Mouse (Mus musculus) lung, postnatal 0 days (tissue): ENCODE results near the gene Tpcn2. TPM values are rescaled to one million over a fixed set of nuclear protein-coding genes. Genes with fewer than 3 reads are reported as not detected.

Experiments used
- ATAC-seq: fragments of 200-750 bp; cut with Nextera tagmentation; 2 replicates; pipeline ENCODE4 v1.8.0; 2017; ENCODE audit warnings: moderate library complexity
- DNase-seq: peaks from one replicate; pipeline ENCODE4 v3.0.0-alpha.2; 2016; ENCODE audit warnings: low spot score
- H3K27ac ChIP-seq: fragments of 300-500 bp; sonication (generic); 2 replicates; pipeline ENCODE4 v1.5.1; 2014; ENCODE audit warnings: antibody characterized with exemption, mild to moderate bottlenecking, low read length, mixed read lengths
- H3K27me3 ChIP-seq: fragments of 300-500 bp; sonication (generic); replicated peaks from 2 replicates; pipeline ENCODE4 v1.6.1; 2014; ENCODE audit warnings: low read length, mixed read lengths; ENCODE audit not compliant: insufficient read depth
- H3K36me3 ChIP-seq: fragments of 300-500 bp; sonication (generic); 2 replicates; pipeline ENCODE4 v1.6.1; 2014; ENCODE audit warnings: low read length, mixed read lengths; ENCODE audit not compliant: insufficient read depth
- H3K4me1 ChIP-seq: fragments of 300-500 bp; sonication (generic); 2 replicates; pipeline ENCODE4 v1.6.1; 2014; ENCODE audit warnings: antibody characterized with exemption, low read depth, low read length, mixed read lengths; ENCODE audit not compliant: insufficient read depth
- H3K4me2 ChIP-seq: fragments of 300-500 bp; sonication (generic); replicated peaks from 2 replicates; pipeline ENCODE4 v1.6.1; 2014; ENCODE audit warnings: low read depth, mild to moderate bottlenecking, low read length, moderate library complexity, mixed read lengths
- H3K4me3 ChIP-seq: fragments of 300-500 bp; sonication (generic); 2 replicates; pipeline ENCODE4 v1.5.1; 2014; ENCODE audit warnings: low read depth, low read length
- H3K9ac ChIP-seq: fragments of 300-500 bp; sonication (generic); replicated peaks from 2 replicates; pipeline ENCODE4 v1.6.1; 2014; ENCODE audit warnings: low read depth, mild to moderate bottlenecking
- H3K9me3 ChIP-seq: fragments of 300-500 bp; sonication (generic); 2 replicates; pipeline ENCODE4 v1.6.1; 2016; ENCODE audit warnings: low read length, mixed read lengths
- CTCF ChIP-seq: IDR thresholded peaks from 2 replicates; pipeline ENCODE4 v1.5.1; 2016; ENCODE audit warnings: antibody characterized with exemption, mild to moderate bottlenecking
- EP300 ChIP-seq: IDR thresholded peaks from 2 replicates; pipeline ENCODE4 v1.6.1; 2016; ENCODE audit warnings: antibody characterized with exemption, mild to moderate bottlenecking, control low read depth
- WGBS: fragments of 180-500 bp; shearing (Covaris S2); extraction: QIAGEN DNeasy Blood & Tissue Kit; methylation state at CpG from one replicate; pipeline ENCODE4 v1.1.7; 2014; 5-methylcytosine and 5-hydroxymethylcytosine counted together
- polyA plus RNA-seq: library from polyadenylated mRNA; unstranded; fragments of >200 nt; fragmentation: Nextera tagmentation; extraction: Ambion mirVana; gene quantifications from 2 replicates; pipeline ENCODE4 v1.2.1, GENCODE M21; 2015

Gene Tpcn2
- polyA plus RNA-seq, 1 experiment from 2014 or later = 22.7 TPM

DNA sequence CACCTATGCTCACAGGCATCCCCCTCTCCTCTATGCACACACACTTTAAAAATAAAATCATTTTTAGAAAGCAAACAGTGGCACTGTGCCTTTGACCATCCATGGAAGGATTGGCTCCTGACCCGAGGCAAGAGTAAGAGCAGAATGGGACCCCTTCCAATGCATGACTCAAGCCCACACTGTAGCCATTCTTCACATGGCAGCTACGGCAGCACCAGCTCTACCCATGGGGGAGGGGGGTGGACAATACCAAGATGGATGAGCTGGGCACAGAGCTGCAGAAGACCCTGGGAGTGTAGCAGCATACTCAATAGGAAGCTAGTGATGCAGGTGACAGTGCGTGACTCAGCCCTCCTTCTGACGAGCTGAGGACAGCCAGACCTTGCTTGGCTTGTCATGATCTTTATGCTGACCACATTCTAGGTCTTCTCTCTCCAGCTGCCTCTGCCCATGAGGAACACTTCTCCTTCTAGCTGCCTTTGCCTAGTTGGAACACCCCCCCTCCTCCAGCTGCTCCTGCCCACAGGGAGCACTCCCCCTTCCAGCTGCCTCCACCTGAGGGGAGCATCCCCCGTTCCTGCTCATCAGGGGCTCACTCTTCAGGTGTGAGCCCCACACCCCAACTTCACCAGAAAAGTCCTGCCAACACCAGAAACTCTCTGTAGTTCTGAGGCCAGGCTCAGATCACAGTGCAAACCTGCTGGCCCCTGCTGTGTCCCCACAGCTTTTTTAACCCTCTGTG, 88.5 kb downstream of the Tpcn2 start:
- Histone ChIP-seq H3K36me3 (no peaks in the 10 kb centered on the region), H3K4me2 (no peak overlapping the region), H3K4me1 (peaks cover 11% of the 10 kb centered on the region), H3K9ac (no peak overlapping the region), H3K27ac (no peak overlapping the region), H3K4me3 (no peak overlapping the region), H3K9me3 (no peaks in the 10 kb centered on the region), H3K27me3 (no peaks in the 10 kb centered on the region)
- peak; percentile 16 for DNase-seq
- 40% methylated on average over 5 of the region's 5 CpGs for WGBS
- ATAC-seq = no peak
- TF ChIP-seq CTCF (no peak), EP300 (no peak)

DNA sequence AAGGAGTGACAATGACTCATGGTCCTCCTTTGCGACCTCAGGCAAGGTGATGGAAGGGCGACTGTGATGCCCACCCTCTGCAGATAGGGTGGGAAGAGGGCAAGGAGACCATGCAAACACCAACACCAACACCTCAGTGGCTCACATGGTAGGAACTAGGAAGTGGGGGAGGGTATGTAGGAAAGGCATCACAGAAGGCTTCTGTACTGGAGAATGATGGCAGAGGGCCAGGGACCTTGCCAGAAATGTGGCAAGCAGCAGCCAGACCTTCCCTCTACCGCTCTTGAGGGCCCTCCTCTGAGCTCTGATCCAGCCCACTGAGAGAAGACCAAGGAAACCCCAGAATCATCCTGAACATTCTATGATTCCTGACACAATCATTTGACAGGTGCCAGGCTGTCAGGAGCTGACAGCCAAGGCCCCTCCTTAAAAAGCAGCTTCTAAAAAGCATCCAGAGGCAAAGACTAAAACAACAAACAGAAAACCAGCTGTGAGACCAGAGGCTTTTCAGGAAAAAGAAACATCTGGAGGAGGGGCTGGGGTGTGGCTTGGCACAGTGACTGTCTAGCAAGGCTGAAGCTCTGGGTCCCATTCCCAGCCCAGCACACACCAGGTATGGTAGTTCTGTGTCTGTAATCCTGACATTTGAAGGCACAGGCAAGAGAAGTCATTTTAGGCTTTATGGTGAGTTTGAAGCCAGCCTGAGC, 89.2 kb downstream of the Tpcn2 start:
- 45% methylated on average over 3 of the region's 3 CpGs for WGBS

DNA sequence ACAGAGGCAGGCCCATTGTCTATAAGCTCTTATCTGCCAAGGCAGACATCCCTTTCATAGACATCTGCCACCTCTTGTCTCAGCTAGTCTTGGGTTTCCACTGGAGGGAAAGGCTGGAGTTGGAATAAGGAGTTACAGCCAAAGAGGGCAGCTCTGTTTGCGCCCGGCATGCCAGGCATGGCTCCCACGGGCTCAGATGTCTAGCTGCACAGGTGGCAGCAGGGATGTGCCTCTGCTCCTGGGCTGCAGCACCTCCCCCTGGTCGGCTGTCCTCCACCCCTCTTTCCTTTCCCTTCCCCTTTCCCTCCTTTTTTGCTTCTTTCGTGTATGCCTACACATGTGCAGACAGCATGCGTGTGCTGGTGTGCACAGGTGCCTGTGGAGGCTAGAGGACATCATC, 91.0 kb downstream of the Tpcn2 start:
- no peak for TF ChIP-seq EP300
- no peak for TF ChIP-seq CTCF
- no peak overlapping the region for H3K4me3 ChIP-seq
- WGBS = 68% methylated on average over 6 of the region's 6 CpGs
- H3K4me2 ChIP-seq = no peak overlapping the region
- no peaks in the 10 kb centered on the region for H3K27me3 ChIP-seq
- H3K9ac ChIP-seq = no peak overlapping the region
- H3K27ac ChIP-seq = no peak overlapping the region
- DNase-seq = no peak
- no peak for ATAC-seq
- H3K9me3 ChIP-seq = no peaks in the 10 kb centered on the region
- no peaks in the 10 kb centered on the region for H3K36me3 ChIP-seq
- peaks cover 11% of the 10 kb centered on the region for H3K4me1 ChIP-seq

More for the DNA sequence above, 89.2 kb downstream of the Tpcn2 start:
- Histone ChIP-seq H3K9ac (no peak overlapping the region), H3K36me3 (no peaks in the 10 kb centered on the region), H3K9me3 (no peaks in the 10 kb centered on the region), H3K4me3 (no peak overlapping the region), H3K27ac (no peak overlapping the region), H3K4me1 (peaks cover 11% of the 10 kb centered on the region), H3K27me3 (no peaks in the 10 kb centered on the region), H3K4me2 (no peak overlapping the region)
- no peak for TF ChIP-seq EP300
- no peak for TF ChIP-seq CTCF
- ATAC-seq (peak; percentile 34), DNase-seq (peak; percentile 83)

DNA sequence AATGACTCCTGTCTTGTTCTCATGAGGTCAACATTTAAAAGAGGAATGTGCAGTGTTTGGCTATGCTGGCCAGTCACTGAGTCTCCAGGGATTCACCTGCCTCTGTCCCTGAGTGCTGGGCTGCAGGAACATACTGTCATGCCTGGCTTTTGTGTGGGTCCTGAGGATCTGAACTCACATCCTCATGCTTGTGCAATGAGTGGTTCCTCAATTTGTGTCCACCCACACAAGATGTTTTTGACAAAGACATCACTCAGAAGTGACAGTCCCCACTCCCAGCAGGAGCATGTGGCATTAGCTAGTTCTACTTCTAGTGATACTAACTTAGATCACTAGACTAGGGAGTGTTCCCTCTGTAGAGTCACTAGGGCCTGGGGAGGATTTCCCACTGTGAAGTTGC, 93.3 kb downstream of the Tpcn2 start:
- no peak overlapping the region for H3K27ac ChIP-seq
- H3K9me3 ChIP-seq = no peaks in the 10 kb centered on the region
- no peak overlapping the region for H3K9ac ChIP-seq
- no peak for ATAC-seq
- no peak overlapping the region for H3K4me3 ChIP-seq
- H3K36me3 ChIP-seq = no peaks in the 10 kb centered on the region
- no peak for TF ChIP-seq EP300
- TF ChIP-seq CTCF = no peak
- no peak for DNase-seq
- peaks cover 11% of the 10 kb centered on the region for H3K4me1 ChIP-seq
- no peaks in the 10 kb centered on the region for H3K27me3 ChIP-seq
- H3K4me2 ChIP-seq = no peak overlapping the region

DNA sequence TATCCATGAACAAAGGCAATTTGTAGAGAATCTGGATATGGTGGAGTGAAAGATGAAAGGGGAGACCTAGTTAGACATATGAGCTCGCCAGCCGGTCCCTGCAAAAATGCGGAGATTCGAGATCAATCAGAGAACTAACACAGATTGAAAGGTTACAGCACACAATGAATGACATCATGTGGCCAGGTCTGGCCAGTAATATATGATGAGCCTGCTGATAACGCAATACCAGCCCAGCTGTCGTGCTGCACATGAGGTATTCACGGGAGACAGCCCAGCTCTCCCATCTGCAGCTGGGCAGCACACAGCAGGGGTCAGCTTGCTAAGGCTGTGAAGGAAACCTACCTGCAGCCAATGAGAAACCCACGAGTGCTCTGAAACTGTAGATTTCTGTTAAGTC, 94.5 kb downstream of the Tpcn2 start:
- no peak for ATAC-seq
- Histone ChIP-seq H3K4me1 (peaks cover 2% of the 10 kb centered on the region; the same call in 1 of the 2 replicates), H3K4me3 (no peak overlapping the region), H3K27me3 (no peaks in the 10 kb centered on the region), H3K36me3 (no peaks in the 10 kb centered on the region), H3K9me3 (no peaks in the 10 kb centered on the region), H3K9ac (no peak overlapping the region), H3K4me2 (no peak overlapping the region), H3K27ac (no peak overlapping the region)
- 54% methylated on average over 8 of the region's 8 CpGs for WGBS
- no peak for TF ChIP-seq CTCF
- TF ChIP-seq EP300 = no peak
- no peak for DNase-seq

DNA sequence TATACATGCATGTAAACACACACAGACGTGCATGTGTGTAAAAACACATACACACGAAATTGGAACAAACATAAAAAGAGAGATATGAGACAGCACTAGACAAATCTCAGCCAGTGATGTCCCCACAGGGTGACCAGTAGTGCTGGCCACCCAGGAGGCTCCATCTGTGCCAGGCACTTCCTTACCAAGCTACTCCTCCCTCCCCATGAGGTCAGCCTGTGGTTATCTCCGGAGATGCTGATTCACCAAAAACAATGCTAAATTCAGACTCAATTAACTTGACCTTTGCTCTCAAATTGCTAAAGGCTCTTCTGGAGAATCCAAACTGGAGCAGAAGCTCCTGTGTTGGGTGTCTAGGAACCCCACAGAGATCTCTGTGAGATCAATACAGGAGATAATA, 96.0 kb downstream of the Tpcn2 start:
- TF ChIP-seq CTCF (no peak), EP300 (no peak)
- WGBS = 46% methylated on average over 3 of the region's 3 CpGs
- no peak overlapping the region for H3K27ac ChIP-seq

More for the DNA sequence above, 96.0 kb downstream of the Tpcn2 start:
- H3K4me2 ChIP-seq = no peak overlapping the region
- no peaks in the 10 kb centered on the region for H3K27me3 ChIP-seq
- H3K9ac ChIP-seq = no peak overlapping the region
- no peaks in the 10 kb centered on the region for H3K4me1 ChIP-seq
- ATAC-seq (no peak), DNase-seq (no peak)
- H3K9me3 ChIP-seq = no peaks in the 10 kb centered on the region
- no peak overlapping the region for H3K4me3 ChIP-seq
- no peaks in the 10 kb centered on the region for H3K36me3 ChIP-seq
